Mouse (Mus musculus) hematopoietic stem cell, adult 5-6 weeks (primary cell): ENCODE data around the gene Pxmp4. TPM values are rescaled to one million over a fixed set of nuclear protein-coding genes. Genes with fewer than 3 reads are reported as not detected.

Source experiments
- ATAC-seq, 2 experiments: fragments of 125-278 bp in 1 of 2; replicated peaks in 1 of 2; 2 replicates each; pipeline ENCODE4 v1.8.0; 2016 to 2017; ENCODE audit warnings: inconsistent platforms in 2 of 2, mild to moderate bottlenecking in 2 of 2, moderate number of reproducible peaks in 2 of 2, low read depth in 1 of 2, moderate TSS enrichment in 1 of 2; ENCODE audit not compliant: low FRiP score in 2 of 2, poor library complexity in 2 of 2, severe bottlenecking in 2 of 2, insufficient read depth in 1 of 2, low TSS enrichment in 1 of 2
- total RNA-seq: library from RNA; stranded (forward); fragments of 172-1452, 232-1000 nt; gene quantifications from 2 replicates; pipeline ENCODE4 v1.2.3, GENCODE M21; 2017

The Pxmp4 gene
- total RNA-seq, 1 experiment from 2014 or later, result 12.6 TPM

GRCm38 (mm10) chr2:154538310-154538709 is 65.2 kb downstream of the Pxmp4 start:
- ATAC-seq, result no peak

Other genes with a start within 250 kb of the Pxmp4 start
- 22.8 and 26.2 TPM in 2 replicates for gene Cdk5rap1, start 230.7 kb downstream of the Pxmp4 start, total RNA-seq
- 0.69 TPM in 1 of 2 replicates, not detected in the other for gene Snta1, start 195.6 kb downstream of the Pxmp4 start, total RNA-seq
- gene Cbfa2t2, start 167.2 kb downstream of the Pxmp4 start, total RNA-seq, result 25.0 and 26.6 TPM in 2 replicates
- not detected in 2 replicates for gene 1700003F12Rik, start 56.6 kb downstream of the Pxmp4 start, total RNA-seq
- not detected in 2 replicates for gene Actl10, start 51.9 kb downstream of the Pxmp4 start, total RNA-seq
- 1.2 and 2.6 TPM in 2 replicates for gene Necab3, start 44.8 kb downstream of the Pxmp4 start, total RNA-seq
- 7.3 and 9.9 TPM in 2 replicates for gene E2f1, start 33.8 kb downstream of the Pxmp4 start, total RNA-seq
- 0.69 and 1.9 TPM in 2 replicates for gene Zfp341, start 9.6 kb upstream of the Pxmp4 start, total RNA-seq
- gene 4930519P11Rik, start 9.7 kb upstream of the Pxmp4 start, total RNA-seq, result not detected in 2 replicates
- gene Chmp4b, start 48.0 kb upstream of the Pxmp4 start, total RNA-seq, result 98.4 and 114 TPM in 2 replicates
- not detected in 2 replicates for gene Gm14214, start 166.3 kb upstream of the Pxmp4 start, total RNA-seq
- gene Raly, start 187.4 kb upstream of the Pxmp4 start, total RNA-seq, result 180 and 207 TPM in 2 replicates
- gene a, start 187.7 kb upstream of the Pxmp4 start, total RNA-seq, result not detected in 2 replicates